Mouse (Mus musculus): ENCODE measurements at regions not wholly inside any gene's neighbourhood (a gene's known extent, or its start where the extent isn't known, plus 50 kb on each side); places are given as distances from the start of the nearest gene placed in this dataset.

DNA sequence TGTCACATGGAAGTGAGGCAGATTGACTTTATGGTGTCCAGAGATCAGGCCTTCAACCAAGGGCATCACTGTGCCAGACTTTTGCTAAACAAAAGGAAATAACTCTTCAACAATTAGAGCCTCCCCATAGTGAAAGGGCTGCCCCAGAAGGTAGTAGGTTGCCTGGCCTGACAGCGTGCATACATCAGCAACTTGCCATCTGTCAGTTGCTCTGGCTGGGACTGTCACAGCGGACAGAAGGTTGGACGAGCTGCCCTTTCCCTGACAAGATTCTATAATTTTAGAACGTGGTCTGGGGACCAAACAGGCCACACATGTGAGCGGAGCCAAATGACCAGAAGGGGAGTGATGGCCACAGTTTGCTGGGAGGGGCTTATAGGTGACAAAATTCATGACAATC is 119.7 kb upstream of the Rpl38 start:
- no peak for TF ChIP-seq GATA1 (IDR thresholded peaks at IDR 0.05; ENCODE audit: borderline replicate concordance, low read length)
- no peak for TF ChIP-seq CTCF (IDR thresholded peaks at IDR 0.05; ENCODE audit: low read depth, low read length)
- no peak for TF ChIP-seq GATA2 (IDR thresholded peaks at IDR 0.05; ENCODE audit: borderline replicate concordance, low read depth, low read length)
- no peak for TF ChIP-seq POLR2AphosphoS5 (IDR thresholded peaks at IDR 0.05; ENCODE audit: insufficient replicate concordance, low read depth, low read length)

Measured in G1E (cell line).